Mouse (Mus musculus): ENCODE measurements around the gene Pheta1.

Gene Pheta1

DNA sequence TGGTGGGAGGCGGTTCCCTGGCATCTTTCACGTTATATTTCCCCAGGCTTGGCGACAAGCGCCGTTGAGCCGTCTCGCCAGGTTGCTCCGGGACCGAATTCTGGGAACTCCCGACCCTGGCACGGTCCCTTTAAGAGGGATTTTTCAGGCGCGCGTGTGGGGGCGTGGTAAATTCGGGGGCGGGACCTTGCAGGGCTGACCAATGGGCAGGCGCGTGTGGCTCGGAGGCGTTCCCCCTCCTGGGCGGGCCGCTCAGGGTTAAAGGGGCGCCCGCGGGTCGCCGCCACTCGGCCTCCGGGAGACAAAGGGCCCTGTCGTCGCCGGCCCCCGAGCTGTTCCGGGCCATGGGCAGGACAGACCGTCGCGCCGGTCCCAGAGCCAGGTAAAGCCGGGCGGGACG lies at the start of gene Pheta1:
Gene Pheta1, plus strand, starts transcription at position 242 of the 400 bp plus-strand sequence.
- DNase-seq: peak; percentile 81 to 82

DNA sequence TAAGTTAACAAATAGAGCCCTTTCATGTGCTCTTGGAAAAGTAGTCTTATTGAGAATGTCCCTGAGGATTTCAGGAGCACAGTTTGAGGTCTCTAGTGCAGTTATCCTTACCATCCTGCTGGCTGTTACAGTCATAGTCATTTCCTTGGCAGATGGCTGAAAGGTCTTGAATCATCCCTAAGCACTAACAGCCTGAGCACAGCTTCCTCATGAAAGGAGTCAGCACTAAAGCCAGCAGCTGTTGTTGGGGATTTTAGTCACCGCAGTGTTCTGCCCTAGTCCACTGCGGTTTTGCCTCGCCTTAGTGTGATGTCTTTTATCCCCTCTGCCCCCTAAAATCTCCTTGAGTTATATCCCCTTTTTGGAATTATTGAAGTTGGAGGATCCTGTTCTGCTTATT lies 41.6 kb upstream of the Pheta1 start:
- no peak for DNase-seq

DNA sequence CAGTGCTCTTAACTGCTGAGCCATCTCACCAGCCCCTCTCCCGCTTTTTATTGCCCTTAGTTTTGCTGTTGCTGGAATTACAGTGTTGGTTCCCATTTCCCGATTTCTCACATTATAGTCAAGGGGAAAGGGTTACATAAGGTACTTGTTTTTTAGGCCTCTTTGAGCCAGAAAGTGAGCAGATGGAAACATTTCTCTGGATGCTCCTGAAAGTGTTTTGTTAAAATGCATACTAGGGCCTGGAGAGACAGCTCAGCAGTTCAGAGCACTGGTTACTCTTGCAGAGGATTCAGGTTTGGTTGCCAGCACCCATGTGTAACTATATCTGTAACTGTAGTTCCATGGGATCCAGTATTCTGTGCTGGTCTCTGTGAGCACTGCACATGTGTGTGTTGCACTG lies 40.6 kb upstream of the Pheta1 start:
- no peak for DNase-seq

DNA sequence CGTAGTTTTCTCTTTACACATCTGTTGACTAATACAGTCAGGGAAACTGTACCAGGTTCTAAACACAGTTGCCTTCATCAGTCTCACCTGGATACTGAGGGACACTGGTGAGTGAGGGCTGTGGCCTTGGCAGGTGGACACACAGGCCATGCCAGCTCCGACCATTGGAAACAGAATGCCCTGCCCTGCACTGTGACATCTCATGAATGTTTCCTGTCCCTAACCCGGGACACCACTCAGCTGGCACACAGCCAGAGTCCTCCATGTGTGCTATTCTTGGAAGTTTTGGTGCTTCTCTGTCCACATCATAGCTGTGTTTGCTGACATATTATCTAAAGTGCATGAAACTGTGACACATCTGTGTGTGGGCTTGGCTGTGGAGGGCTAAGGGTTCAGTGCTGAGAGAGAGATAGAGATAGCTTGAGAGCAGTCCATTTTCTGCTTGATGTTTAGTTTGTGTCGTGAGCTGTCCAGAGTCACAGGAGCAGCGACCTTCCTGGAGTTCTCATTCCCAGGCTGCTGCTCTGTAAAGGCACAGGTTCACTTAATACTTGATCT lies 39.0 kb upstream of the Pheta1 start:
- DNase-seq: no peak

DNA sequence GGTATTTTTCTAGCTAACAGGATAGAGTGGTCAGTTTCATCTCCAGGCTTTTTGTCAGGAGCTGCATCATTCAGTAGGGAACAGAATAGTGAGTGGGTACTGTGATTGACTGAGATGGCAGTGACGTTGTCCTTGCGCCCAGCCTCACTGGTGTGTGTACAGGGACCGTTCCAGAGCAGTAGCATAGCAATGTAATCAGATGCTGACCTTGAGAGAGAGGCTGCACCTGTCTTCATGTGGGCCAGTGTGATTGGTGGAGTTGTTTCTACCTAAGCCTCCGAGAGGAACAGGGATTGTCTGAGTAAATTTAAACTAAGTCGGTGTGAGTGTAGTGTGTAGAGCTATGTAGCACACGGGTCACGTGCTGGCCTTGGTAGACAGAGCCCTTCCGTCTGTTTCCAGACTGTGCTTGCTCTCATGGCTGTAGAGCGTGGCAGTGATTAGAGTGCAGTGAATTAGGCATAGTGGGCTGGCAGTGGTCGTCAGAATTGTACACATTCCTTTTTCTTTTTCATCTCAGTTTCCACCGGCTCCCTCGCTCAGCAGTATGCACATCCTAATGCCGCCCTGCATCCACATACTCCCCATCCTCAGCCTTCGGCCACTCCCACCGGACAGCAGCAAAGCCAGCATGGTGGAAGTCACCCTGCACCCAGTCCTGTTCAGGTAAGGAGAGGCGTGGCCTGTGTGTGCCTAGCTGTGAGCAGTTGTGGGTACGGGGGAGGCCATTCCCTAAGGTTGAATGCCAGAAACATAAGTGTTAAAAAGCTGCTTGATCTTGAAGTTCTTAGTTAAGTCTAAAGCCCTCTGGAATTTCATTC lies 38.2 kb upstream of the Pheta1 start:
- no peak for DNase-seq

DNA sequence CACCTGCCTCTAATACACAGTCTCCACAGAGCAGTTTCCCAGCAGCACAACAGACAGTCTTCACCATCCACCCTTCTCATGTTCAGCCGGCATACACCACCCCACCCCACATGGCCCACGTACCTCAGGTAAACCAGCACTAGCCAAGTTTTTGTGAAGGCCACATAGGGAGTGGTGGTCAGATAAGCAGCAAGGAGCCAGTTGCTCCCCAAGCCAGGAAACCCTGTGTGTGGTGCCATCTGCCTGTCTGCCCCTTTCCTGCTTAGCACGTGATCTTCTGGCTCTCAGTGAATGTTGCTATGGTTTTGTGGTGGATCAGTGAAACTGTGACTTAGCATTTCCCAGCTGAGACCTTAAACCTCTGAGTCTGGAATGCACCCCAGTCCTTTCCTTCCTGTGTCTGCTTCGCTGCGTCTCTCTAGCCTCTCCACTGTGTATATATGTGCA lies 37.3 kb upstream of the Pheta1 start:
- DNase-seq: no peak

DNA sequence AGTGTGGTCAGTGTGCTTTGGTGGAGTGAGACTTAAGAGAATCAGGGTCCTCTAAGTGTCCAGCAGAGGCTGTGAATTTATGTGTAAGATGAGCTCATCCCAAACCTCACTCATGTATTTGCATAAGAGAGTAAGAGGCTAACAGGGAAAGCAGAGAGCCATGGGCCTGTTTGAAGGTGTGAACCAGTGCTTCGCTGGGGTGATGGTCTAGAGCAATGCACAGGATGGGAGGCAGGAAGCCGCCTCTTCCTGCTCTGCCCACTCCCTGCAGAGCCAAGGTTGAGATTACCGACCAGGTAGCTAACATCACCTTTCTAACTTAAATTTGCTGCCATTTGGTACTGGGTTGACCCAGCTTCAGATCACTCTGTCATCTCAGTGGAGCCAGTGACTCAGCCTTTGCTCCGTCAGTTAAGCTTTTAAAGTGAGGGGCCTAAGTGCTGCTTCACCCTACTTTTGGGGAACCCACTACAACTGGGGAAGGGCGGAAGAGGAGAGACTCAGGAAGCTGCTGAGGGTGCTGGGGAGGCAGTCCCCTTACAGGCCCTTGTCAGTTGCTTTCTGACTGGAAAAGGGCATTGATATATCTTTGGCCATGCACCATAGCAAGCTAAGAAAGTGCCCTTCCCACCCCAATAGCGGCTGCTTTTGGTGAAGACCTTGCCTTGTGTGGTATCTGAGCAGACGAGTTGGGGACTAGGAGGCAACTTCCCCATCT lies 36.1 kb upstream of the Pheta1 start:
- no peak for DNase-seq

DNA sequence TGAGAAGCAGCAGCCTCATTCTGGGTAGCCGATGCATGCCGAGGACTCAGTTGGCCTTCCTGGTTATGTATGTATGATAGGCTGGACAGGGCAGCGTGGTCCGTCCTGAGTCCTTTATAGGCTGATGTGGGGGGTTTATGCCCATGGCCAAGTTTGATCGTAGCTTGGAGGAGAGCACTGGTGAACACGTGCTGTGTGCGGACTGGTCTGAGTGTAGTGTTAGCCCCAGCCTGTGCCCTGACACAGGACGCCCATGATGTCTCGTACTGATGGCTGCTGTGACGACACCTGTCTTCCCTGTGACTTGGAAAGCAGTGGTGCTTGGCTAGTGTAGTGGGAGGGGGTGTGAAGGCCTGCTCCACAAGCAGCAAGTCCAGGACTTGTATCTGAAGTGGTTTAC lies 35.0 kb upstream of the Pheta1 start:
- DNase-seq: no peak

DNA sequence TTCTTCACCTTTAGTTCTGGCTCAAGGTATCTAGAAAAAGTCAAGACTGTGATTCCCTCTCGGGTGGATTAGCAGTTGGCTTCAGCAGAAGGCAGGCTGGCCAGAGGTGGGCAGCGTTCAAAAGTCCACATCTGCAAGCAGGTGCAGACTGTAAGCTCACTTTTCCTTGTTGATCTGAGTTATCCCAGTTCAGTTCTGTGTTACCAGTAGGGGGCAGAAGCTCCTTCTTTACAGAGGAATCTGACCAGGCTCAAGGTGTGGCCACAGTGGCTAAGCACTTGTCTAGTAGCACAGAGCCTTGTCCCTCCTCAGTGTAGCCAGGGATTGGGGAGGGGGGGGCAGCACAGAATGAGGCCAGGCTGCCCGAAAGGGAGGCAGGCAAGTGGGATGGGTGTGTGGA lies 33.7 kb upstream of the Pheta1 start:
- peak in 1 of 2 experiments; percentile 37 for DNase-seq

DNA sequence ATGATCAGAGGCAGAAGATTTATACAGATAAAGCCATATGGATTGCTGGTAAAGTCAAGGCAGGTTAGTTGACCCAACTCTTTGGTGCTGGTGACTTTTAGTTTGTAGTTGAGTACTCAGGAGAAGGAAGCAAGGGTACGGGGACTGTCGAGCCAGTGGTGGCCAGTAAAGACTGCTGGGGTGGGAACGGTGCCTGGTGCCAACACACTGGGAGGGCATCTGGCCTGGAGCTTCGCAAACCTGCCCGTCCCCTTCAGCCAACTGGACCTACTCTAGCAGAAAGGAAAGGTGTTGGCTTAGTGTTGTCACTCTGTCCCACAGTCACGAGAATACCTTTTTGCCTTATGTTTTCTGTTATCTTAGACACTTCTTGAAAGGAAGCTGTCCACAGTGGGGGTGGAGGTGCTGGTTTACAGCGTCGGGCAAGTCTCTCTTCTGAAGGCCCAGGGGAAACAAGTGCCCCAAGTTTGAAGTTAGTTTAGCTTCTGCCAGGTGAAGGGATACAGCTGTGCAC lies 32.9 kb upstream of the Pheta1 start:
- no peak for DNase-seq

DNA sequence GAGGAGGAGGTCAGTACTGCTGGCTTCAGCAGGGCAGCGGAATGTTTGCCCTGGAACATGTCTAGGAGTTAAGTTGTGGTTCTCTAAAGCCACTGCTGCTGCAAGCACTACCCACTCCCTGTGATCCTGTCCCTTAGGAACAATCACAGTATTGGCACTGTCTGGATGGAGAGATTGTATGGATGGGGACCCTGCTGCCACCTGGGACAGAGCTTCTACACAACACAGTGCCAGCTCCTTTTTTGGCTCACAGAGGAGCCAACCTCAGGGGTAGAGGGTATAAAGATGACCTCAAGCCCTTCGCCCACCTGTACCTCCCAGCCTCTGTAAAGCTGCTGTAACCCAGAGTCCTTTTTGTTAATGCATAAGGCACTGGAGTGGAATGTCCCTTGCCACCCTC lies 32.2 kb upstream of the Pheta1 start:
- no peak for DNase-seq

DNA sequence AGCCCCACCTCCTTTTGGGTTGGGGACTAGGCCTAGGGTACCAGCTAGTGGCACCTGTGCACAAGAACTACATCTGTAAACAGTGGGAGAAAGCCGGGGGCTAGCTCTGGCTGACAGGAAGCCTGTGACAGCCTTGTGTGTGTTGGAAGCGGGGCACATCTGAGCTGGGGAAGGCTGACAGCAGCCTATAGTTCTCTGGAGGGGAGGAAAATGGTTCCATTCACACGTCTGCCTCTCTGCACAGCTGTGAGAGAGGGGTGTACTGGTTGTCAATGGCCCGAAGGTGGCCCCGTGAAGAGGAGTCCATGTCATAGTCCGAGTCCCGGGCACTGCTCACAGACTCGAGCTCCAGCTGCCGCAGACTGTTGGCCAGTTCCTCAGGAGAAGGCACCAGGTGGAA lies 31.2 kb upstream of the Pheta1 start:
- DNase-seq: no peak

DNA sequence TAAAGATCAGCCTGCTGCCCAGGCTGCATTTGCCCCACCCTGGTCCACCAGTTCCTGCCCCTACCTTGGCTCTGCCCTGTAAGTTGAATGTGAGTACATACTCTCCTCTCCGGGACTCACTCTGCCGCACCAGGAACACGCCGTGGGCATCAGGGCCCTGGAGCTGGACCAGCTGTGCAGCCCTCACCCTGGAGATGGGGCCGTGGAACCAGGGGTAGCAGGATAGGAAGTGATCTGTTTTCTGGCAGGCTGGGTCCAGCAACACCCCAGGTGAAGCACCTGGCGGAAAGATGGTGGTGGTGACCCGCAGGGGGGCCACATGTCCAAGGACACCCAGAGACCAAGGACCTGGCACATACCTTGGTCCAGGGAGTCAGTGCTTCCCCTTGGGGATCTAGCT lies 30.4 kb upstream of the Pheta1 start:
- DNase-seq: no peak

DNA sequence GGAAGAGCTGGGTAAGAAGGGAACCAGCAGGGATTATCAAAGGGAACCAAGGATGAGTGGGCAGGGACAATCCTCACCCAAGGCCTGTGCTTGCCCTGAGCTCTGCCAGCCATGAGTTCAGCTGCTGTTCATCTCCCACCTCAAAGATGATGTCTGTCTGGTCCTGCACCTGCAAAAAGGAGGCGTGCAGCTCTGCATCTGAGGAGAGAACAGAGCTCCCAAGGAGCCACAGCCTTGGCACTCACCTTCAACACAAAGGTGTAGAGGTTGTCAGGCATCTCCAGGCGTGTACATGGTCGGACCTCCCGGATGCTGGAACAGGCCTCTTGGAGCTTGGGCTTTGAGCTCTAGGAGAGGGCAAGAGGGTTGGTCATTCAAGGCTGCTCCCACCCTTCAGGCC lies 29.9 kb upstream of the Pheta1 start:
- DNase-seq: no peak

DNA sequence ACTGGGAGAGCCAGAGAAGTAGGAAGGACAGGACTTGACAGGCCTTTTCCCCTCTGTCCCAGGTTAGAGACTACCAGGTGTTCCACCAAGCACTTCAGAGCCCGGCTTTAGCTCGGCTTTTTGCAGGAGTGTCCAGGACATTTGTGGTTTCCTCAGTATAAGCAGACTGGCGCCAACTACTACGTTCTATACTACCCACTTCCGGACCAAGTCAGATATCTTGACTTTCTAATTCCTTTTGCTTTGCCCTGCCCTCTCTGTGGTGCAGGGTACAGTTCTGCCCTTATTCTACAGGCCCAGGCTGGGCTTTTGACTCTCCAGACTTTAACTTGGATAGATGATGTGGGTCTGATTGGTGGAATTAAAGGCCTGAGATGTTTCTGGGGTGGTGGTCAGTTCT lies 29.2 kb upstream of the Pheta1 start:
- no peak for DNase-seq

DNA sequence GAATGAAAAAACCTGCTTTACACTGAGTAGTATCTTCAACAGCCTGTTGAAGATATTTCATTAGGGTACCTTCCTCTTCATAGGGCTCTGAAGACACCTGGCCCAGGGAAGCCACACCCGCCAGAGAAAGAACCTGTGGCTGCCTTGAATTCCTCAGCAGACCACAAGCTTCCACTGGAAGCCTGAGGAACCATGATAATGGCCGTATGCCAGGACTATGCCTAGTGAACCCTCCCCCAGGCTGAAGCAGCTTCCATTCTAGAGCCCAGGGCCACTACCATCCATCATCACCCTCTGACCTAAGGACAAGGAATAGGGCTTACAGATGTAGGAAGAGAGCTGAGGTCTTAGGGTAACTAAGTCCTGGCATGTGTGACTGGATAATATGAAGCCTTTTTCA lies 28.6 kb upstream of the Pheta1 start:
- DNase-seq: no peak

DNA sequence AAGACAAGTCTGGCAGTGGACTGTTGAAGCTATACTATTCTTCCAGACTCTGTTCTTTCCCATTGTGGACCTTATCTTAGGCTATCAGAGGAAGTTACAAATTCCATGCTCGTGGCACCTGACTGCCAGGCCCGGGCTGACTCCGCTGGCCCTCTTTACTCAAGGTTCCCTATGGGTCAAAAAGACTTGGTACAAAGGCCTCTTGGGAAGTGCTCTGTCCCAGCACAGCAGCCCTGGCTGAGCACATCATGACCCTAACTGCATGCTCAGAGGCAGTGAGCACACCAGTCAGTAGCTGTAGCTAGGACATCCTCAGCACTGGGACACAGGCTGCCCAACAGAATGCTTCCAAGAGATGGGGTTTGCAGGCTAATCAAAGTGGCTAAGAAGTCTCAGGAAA lies 28.1 kb upstream of the Pheta1 start:
- DNase-seq: no peak

DNA sequence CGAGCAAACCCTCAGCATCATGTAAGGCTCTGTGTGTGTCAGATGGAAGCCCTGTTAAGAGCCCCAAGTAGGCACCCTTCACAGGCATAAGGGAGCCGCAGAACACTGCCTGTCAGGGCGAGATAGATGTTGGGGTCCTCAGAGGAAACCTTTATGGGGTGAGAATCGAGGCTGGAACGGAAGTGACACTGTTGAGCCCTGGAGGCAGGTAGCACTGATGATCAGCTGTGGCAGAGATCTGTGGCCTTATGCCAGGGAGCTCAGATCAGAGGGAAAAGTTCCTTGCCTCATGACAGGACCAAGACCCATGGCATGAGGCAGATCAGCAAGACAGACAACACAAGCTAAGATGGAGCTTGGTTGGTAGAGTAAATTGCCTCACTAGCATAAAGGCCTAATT lies 27.7 kb upstream of the Pheta1 start:
- DNase-seq: no peak

DNA sequence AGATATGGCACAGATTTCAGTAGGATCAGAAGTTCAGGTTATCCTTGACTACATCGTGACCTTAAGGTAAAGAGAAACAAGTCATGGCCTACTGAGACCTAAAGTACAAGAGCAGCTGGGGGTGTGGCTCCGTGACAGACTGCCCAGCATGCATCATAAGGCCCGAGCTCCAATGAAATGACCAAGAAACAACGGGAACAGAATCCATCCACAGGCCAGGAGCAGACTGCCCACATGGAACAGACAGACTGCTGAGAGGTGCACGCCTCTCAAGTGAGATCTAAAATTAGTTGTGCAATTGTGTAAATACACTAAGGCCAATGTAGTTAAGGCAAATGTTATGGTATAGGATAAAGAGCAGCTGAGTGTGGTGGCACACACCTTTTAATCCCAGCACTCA lies 27.2 kb upstream of the Pheta1 start:
- no peak for DNase-seq

DNA sequence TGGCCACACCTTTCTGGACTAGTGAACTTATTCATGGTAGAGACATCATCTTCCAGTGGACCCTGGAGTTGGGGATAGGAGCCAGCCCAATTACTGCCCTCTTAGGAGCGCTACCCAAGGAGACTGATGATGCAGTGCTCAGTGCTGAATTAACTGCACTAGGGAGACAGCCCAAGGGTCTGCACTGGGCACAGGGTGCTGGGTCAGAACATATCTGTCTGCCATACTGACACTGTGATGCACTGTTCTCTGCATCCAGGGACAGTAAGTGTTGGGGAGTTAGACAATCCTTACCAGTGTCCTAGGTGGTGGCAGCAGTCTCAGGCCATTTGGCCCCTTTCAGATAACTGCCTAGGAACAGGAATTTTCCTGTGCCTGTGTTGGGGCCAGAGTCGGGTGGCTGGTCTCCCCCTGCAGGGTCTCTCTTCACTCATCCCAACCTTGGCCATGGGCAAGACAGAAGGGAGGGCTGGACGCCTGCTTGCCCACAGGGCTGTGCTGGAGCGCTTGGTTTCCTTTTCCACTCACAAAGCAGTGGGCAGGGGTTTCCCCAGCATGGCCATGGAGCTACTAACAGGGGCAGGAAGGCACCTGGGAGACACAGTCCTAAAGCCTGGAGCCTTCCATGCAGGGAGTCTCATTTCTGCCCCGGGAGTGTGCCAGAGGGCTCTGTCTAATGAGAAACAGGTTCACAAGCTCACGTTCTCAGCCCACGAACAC lies 25.8 kb upstream of the Pheta1 start:
- DNase-seq: no peak

DNA sequence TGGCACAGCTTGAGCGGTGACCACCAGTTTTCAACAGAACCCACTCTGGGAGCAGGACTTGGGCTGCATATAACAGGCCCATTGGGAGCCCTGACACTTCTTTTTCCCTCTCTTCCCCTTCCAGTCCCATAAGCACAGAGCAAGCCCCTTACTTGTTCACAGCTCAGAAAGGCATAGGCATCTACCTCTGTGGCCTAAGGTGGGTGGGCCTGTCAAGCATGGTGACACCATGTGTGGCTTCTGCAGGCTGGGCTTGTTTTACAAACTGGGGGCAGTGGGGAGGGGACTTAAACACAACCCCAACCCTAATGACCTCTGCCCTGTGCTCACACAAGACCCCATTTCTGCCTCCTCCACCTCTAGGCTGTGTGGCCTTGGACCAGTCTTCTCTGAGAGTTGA lies 25.1 kb upstream of the Pheta1 start:
- DNase-seq: no peak

DNA sequence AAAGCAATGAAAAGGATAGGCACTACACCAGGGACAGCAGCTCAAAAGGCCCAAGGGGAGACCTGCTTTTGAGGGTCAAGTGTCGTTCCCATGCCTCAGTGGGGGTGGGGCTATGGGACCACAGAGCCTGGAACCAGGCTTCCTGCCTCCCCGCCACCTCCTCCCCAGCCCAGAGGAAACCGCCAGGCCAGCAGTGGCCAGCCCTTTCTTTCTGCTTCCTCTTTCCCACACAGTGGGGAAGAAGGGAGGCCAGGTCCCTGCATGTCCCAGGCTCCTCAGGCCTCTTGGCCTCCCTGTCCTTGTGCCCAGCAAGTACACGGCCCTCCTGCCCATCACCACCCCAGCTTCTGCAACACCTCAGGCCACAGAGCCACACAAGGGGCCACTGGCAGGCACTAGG lies 24.7 kb upstream of the Pheta1 start:
- no peak for DNase-seq

DNA sequence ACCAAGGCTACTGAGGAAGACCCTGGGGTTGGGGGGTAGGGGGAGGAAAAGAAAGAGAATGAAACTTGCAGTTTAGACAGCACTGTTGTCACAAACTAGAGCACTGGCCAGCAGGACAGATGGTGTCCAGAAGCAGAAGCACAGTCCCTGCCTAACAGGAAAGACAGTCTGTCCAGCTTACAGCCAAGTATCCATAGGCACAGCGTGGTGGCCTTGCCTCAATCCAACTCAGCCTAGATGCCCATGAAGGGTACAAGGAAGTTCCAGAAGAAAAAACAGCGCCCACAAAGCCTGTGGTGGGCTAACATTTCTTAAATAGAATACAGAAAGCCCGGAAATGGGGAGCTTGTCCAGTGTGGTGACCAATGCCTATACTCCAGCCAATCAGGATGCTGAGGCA lies 23.2 kb upstream of the Pheta1 start:
- DNase-seq: no peak
